Mouse (Mus musculus) hindbrain, embryonic 14.5 days (tissue): ENCODE results near the gene Spg7. TPM values are rescaled to one million over a fixed set of nuclear protein-coding genes. Genes with fewer than 3 reads are reported as not detected.

Experiments used
- ATAC-seq: fragments of 200-750 bp; cut with Nextera tagmentation; 2 replicates; pipeline ENCODE4 v1.8.0; 2017; ENCODE audit warnings: moderate number of reproducible peaks, mild to moderate bottlenecking, moderate TSS enrichment, moderate library complexity; ENCODE audit not compliant: low FRiP score
- DNase-seq: peaks from one replicate; pipeline ENCODE4 v3.0.0-alpha.2; 2015; ENCODE audit warnings: low spot score
- H3K27ac ChIP-seq: fragments of 300-500 bp; sonication (generic); 2 replicates; pipeline ENCODE4 v1.5.1; 2014; ENCODE audit warnings: mild to moderate bottlenecking, moderate library complexity
- H3K27me3 ChIP-seq: fragments of 300-500 bp; sonication (generic); 2 replicates; pipeline ENCODE4 v1.6.1; 2014; ENCODE audit warnings: mild to moderate bottlenecking, low read length, mixed read lengths; ENCODE audit not compliant: control insufficient read depth, insufficient read depth
- H3K36me3 ChIP-seq: fragments of 300-500 bp; sonication (generic); replicated peaks from 2 replicates; pipeline ENCODE4 v1.6.1; 2014; ENCODE audit not compliant: control insufficient read depth, insufficient read depth
- H3K4me1 ChIP-seq: fragments of 300-500 bp; sonication (generic); replicated peaks from 2 replicates; pipeline ENCODE4 v1.6.1; 2014; ENCODE audit warnings: antibody characterized with exemption, low read length, mixed read lengths; ENCODE audit not compliant: control insufficient read depth, insufficient read depth
- H3K4me2 ChIP-seq: fragments of 300-500 bp; sonication (generic); replicated peaks from 2 replicates; pipeline ENCODE4 v1.6.1; 2014; ENCODE audit warnings: mild to moderate bottlenecking, moderate library complexity
- H3K4me3 ChIP-seq: fragments of 300-500 bp; sonication (generic); replicated peaks from 2 replicates; pipeline ENCODE4 v1.5.1; 2014; ENCODE audit warnings: mild to moderate bottlenecking, low read length
- H3K9ac ChIP-seq: fragments of 300-500 bp; sonication (generic); 2 replicates; pipeline ENCODE4 v1.6.1; 2014
- H3K9me3 ChIP-seq: fragments of 300-500 bp; sonication (generic); 2 replicates; pipeline ENCODE4 v1.6.1; 2016; ENCODE audit warnings: low read length; ENCODE audit not compliant: control insufficient read depth
- WGBS: fragments of 180-500 bp; shearing (Covaris S2); extraction: QIAGEN DNeasy Blood & Tissue Kit; methylation state at CpG from one replicate; pipeline ENCODE4 v1.1.7; 2014; 5-methylcytosine and 5-hydroxymethylcytosine counted together
- polyA plus RNA-seq: library from polyadenylated mRNA; unstranded; fragments of >200 nt; fragmentation: Nextera tagmentation; extraction: Ambion mirVana; gene quantifications from 2 replicates; pipeline ENCODE4 v1.2.1, GENCODE M21; 2014

The Spg7 gene
- 41.6 and 44.1 TPM in 2 replicates for polyA plus RNA-seq

DNA sequence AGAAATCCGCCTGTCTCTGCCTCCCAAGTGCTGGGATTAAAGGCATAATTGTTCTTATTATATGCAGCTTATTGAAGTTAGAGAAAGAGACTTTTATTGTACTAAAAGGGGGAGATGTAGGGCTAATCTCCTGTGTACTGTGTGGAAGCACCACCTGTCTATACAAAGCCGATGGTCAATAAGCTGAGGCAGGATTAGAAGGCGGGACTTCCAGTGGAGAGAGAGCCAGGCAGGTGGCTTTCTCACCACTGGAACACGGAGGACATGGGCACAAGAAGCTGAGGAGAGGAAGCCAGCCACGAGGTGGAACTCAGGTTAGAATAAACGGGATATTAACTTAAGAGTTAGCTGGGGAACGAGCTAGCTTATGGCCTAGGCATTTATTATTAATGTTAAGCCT is at the start of gene Spg7:
Gene Spg7, plus strand, starts transcription at position 222 of the 400 bp plus-strand sequence.
- H3K4me3 ChIP-seq = no peak within 1 kb of the TSS
- DNase-seq (no peak), ATAC-seq (no peak)
- WGBS = 78% methylated on average over 7 of the region's 7 CpGs
- H3K4me1 ChIP-seq = peaks cover 23% of the 10 kb centered on the region
- H3K9me3 ChIP-seq = no peaks in the 10 kb centered on the region
- peaks cover 5% of the 10 kb centered on the region; the same call in 1 of the 2 replicates for H3K36me3 ChIP-seq
- no peak within 1 kb of the TSS for H3K27ac ChIP-seq
- no peak within 1 kb of the TSS for H3K4me2 ChIP-seq
- H3K27me3 ChIP-seq = no peaks in the 10 kb centered on the region
- H3K9ac ChIP-seq = no peak within 1 kb of the TSS

DNA sequence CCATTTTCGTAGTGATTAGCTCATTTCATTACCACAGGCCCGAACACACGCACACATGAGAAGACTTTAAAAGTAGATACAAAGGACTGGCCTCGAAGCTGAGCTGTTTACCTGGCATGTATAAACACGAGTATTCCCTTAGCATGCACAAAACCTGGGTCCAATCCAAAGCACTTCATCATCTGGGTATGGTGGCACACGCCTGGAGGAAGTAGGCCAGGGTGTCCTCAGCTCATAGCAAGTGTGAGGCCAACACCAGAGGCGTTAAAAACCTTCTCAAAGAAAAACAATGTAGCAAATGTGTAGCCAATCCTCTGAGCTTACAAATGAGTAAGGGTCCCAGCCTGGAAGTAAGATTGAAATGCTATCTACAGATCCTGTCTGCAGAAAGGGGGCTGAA is 48.3 kb upstream of the Spg7 start:
- no peak overlapping the region for H3K4me3 ChIP-seq
- ATAC-seq (no peak), DNase-seq (no peak)
- no peaks in the 10 kb centered on the region for H3K4me1 ChIP-seq
- no peak overlapping the region for H3K9ac ChIP-seq
- whole genome bisulfite sequencing = 88% methylated on average over 7 of the region's 7 CpGs
- H3K9me3 ChIP-seq = no peaks in the 10 kb centered on the region
- no peak overlapping the region for H3K27ac ChIP-seq
- no peak overlapping the region for H3K4me2 ChIP-seq
- H3K27me3 ChIP-seq = no peaks in the 10 kb centered on the region
- H3K36me3 ChIP-seq = no peaks in the 10 kb centered on the region; the same call in 1 of the 2 replicates

DNA sequence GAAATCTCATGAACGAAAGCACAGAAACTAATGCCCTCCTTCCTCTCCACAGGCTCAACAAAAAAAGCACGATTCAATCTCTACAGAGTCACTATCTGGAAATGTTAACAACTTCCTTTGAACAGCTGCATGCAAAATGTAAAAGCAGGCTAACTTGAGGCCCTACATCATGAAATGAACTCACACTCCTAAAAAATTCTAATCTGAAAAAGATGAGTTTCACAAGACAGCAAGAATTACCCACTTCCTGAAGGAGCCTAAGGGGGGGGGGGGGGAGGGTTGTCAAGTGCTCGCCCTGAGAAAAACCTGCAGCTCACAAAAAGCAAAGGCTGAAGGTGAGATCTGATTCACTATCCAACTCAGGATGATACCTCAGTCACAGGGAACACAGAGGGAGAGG is 47.7 kb upstream of the Spg7 start:
- Histone ChIP-seq H3K4me1 (no peaks in the 10 kb centered on the region), H3K4me2 (no peak overlapping the region), H3K9ac (no peak overlapping the region), H3K9me3 (no peaks in the 10 kb centered on the region), H3K4me3 (no peak overlapping the region), H3K27me3 (no peaks in the 10 kb centered on the region), H3K36me3 (no peaks in the 10 kb centered on the region; the same call in 1 of the 2 replicates), H3K27ac (no peak overlapping the region)
- 87% methylated on average over 3 of the region's 3 CpGs for WGBS
- DNase-seq = no peak
- no peak for ATAC-seq

DNA sequence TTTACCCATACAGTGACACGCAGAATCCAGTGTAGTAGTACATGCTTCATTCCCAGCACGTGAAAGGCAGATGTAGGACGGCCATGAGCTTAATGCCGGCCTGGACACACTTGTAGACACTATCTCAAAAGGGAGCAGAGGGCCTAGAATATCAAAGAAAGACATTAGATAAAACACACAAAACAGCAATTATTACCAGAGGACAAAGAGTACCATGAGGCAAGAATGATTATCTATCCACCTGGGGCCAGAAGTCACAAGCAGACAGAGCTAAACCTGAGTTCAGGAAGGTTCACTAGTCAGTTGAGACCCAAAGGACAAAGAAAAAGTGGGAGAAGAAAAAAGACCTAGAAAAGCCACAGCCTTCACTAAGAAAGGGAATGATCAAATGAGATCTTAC is 45.6 kb upstream of the Spg7 start:
- Histone ChIP-seq H3K27me3 (no peaks in the 10 kb centered on the region), H3K36me3 (no peaks in the 10 kb centered on the region; the same call in 1 of the 2 replicates), H3K4me3 (no peak overlapping the region), H3K4me1 (peaks cover 11% of the 10 kb centered on the region), H3K9ac (no peak overlapping the region), H3K27ac (no peak overlapping the region), H3K9me3 (no peaks in the 10 kb centered on the region), H3K4me2 (no peak overlapping the region)
- WGBS = 94% methylated on average over 4 of the region's 4 CpGs
- ATAC-seq = no peak
- DNase-seq = no peak

DNA sequence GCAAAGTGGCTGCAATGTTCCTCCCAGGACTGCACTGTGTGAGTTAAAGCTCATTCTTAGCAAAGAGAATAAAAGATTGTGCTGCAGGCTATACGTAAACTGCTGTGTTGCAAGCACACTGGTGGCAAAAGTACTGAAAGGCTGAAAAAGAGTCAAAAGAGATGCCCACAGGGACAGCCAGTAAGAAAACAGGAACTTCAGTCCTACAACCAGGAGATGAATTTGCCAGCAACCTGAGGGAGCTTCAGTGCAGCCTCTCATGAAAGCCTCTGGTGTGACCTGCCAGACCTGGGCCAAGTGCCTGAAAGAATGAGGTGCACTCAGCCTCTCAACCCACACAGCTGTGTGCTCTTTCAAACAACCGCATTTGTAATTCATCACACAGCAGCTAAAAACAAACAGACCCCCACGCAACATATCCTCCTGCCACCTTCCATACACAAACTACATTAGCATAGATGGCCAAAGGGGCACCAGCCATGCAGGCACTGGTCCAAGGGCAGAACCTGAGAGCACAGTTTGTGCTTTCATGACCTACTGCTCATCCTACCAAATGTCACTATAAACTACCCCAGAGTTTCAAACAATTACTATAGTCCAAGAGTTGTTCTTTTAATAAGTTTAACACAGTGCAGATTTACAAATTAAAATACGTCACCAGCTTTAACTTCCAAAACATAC is 44.1 kb upstream of the Spg7 start:
- Histone ChIP-seq H3K27me3 (no peaks in the 10 kb centered on the region), H3K4me2 (no peak overlapping the region), H3K36me3 (no peaks in the 10 kb centered on the region; the same call in 1 of the 2 replicates), H3K9ac (no peak overlapping the region), H3K9me3 (no peaks in the 10 kb centered on the region), H3K4me1 (peaks cover 11% of the 10 kb centered on the region), H3K4me3 (no peak overlapping the region), H3K27ac (no peak overlapping the region)
- ATAC-seq = no peak
- no peak for DNase-seq
- 65% methylated on average over 4 of the region's 4 CpGs for WGBS

DNA sequence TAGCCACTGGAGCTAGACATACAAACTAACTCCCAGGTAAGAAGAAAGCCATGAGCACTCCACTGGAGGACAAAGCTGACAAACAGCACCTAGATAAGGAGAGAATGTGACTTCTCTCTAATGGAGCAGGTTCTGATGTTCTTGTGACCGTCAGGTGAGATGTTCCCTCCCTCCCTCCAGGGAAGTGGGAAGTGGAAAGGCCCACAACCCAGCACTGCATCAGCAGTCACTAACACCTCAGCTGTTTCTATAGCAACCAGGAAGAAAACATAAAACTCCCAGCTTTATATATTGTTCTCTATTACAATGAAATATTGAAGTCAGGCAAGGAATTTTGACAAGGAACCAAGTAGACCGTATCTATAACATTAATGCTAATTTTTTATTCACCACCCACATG is 42.7 kb upstream of the Spg7 start:
- Histone ChIP-seq H3K4me1 (peaks cover 11% of the 10 kb centered on the region), H3K4me2 (no peak overlapping the region), H3K27me3 (no peaks in the 10 kb centered on the region), H3K4me3 (no peak overlapping the region), H3K9ac (no peak overlapping the region), H3K9me3 (no peaks in the 10 kb centered on the region), H3K27ac (no peak overlapping the region), H3K36me3 (no peaks in the 10 kb centered on the region; the same call in 1 of the 2 replicates)
- WGBS = 62% methylated on average over 2 of the region's 2 CpGs
- no peak for ATAC-seq
- no peak for DNase-seq

DNA sequence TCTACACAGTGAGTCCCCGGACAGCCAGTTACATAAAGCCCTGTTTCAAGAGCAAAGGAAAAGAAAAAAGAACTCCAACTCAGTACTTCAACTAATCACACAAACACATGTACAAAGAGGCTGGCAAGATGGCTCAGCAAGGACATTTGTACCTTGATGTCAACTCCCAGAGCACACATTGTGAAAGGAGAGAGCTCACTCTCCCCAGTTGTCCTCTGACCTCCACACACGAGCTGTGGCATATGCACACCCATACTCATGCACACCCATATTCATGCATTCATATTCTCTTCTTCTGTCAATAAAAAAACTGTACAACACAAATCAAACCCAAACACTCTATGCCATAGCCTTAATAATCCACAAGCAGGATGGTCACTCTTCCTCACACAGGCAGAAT is 41.9 kb upstream of the Spg7 start:
- Histone ChIP-seq H3K27ac (no peak overlapping the region), H3K4me3 (no peak overlapping the region), H3K9ac (no peak overlapping the region), H3K36me3 (no peaks in the 10 kb centered on the region; the same call in 1 of the 2 replicates), H3K4me1 (peaks cover 11% of the 10 kb centered on the region), H3K27me3 (no peaks in the 10 kb centered on the region), H3K9me3 (no peaks in the 10 kb centered on the region), H3K4me2 (no peak overlapping the region)
- no peak for ATAC-seq
- no peak for DNase-seq
- WGBS = 82% methylated on average over 2 of the region's 2 CpGs

DNA sequence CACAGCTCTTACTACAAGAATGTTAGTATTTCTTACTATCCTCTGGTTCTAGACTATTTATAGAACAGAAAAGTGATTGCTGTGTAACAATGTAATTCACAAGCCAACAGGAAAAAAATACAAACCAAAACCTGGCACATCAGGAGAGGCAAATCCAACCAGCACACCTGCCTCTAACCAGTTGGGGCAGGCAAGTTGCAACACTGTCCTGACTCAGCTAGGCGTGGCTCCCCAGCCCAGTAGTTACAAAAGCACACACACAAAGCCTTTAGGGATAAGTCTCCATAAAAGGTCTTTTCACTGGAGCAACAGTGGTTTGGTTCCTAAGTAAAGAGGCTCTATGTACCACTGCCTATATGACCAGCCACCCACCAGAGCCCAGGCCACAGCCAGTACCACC is 41.5 kb upstream of the Spg7 start:
- DNase-seq = no peak
- H3K4me2 ChIP-seq = no peak overlapping the region
- H3K27me3 ChIP-seq = no peaks in the 10 kb centered on the region
- H3K36me3 ChIP-seq = no peaks in the 10 kb centered on the region; the same call in 1 of the 2 replicates
- no peak for ATAC-seq
- H3K9me3 ChIP-seq = no peaks in the 10 kb centered on the region
- H3K27ac ChIP-seq = no peak overlapping the region
- H3K4me1 ChIP-seq = peaks cover 11% of the 10 kb centered on the region
- H3K4me3 ChIP-seq = no peak overlapping the region
- no peak overlapping the region for H3K9ac ChIP-seq
- 69% methylated on average over 1 of the region's 1 CpGs for WGBS

DNA sequence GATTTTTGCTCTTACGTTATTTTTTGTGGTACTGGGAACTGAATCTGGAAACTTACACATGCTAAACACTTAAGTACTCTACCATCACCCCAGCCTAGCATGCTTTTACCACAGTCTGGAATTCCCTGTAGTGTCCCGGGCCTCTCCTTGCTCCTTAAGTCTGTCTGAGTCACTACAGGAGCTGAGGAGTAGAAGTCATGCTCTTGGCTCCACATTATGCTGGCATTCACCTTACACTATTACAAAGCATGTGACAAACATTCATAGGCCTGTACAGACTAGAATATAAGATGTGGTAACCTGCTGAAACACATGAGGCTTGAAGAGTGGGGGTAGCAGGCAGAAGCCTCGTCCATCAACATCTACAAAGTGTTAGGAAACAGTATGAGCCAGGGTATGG is 40.0 kb upstream of the Spg7 start:
- peaks cover 11% of the 10 kb centered on the region for H3K4me1 ChIP-seq
- no peak overlapping the region for H3K27ac ChIP-seq
- no peak for ATAC-seq
- H3K36me3 ChIP-seq = no peaks in the 10 kb centered on the region
- no peaks in the 10 kb centered on the region for H3K9me3 ChIP-seq
- no peak overlapping the region for H3K4me2 ChIP-seq
- no peak overlapping the region for H3K9ac ChIP-seq
- H3K27me3 ChIP-seq = no peaks in the 10 kb centered on the region
- no peak overlapping the region for H3K4me3 ChIP-seq
- WGBS = 89% methylated on average over 3 of the region's 3 CpGs
- DNase-seq = no peak

DNA sequence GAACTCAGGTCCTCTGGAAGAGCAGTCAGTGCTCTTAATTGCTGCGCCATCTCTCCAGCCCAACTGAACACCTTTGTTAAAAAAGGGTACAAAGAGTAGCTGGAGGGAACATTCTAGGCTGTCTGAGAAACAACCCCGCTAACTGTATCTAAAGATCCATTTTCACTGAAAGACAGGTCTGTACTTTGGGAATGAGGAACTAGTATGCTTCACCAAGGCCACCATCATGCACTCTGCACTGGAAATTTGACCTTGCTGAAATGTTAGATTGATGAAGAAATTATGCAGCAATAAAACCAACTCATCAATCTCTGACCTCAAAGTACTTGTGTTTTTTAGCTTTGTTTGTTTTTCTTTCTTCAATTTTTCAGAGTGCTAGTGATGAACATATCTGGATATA is 38.5 kb upstream of the Spg7 start:
- Histone ChIP-seq H3K4me3 (no peak overlapping the region), H3K27me3 (no peaks in the 10 kb centered on the region), H3K9ac (no peak overlapping the region), H3K4me2 (no peak overlapping the region), H3K36me3 (no peaks in the 10 kb centered on the region), H3K4me1 (peaks cover 11% of the 10 kb centered on the region), H3K27ac (no peak overlapping the region), H3K9me3 (no peaks in the 10 kb centered on the region)
- DNase-seq (no peak), ATAC-seq (no peak)
- WGBS = 98% methylated on average over 2 of the region's 2 CpGs
